Comparison of ENCODE assay signal across 9 mouse cellular contexts in the genomic region with DNA sequence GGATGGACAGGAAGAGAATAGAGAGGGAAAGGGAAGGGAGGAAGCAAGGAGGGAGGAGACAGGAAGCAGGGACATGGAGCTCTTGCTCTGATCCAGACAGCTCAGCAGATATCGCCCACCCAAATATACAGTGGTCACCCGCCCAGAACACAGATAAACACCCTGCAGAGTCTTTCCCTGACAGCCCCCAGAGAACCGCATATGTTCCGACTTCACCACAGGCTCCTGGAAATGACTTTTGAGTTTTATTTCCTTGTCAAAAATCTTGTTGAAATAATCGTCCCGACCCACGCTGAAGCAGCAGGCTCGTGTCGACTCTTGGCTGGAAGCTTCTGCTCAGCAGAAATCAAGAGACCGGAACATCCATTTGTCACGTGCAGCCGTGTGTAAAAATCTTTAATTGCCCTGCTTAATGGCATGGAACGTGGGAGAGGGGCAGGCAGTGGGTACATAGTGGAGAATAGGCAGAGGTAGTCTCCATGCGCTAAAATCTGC.
A peak's percentile ranks its signal among the peaks of the same experiment; 100 is the strongest.
DNase-seq lines count a peak whose midpoint lies in the region; ATAC-seq lines count a peak whose summit lies in the region.
"Had no signal": no experiment of that assay in that cellular context is flagged by ENCODE, and none has a peak within 500 bp of the region (broad histone marks: within the 10 kb centered on the region; RNA-seq: fewer than 3 reads in every experiment).

No protein-coding gene starts in this region.

- DNase-seq in heart, postnatal 4 days: peak; percentile 11
- DNase-seq in heart, postnatal 36 days: no peak
- no peak for DNase-seq in thymus, postnatal 10 days (ENCODE audit: low spot score in 2 of 2)
- no peak for DNase-seq in gastrocnemius, adult 18-20 months (ENCODE audit: low spot score)
- DNase-seq in liver, embryonic 11.5 days (ENCODE audit: low spot score): no peak

- no peaks in the 10 kb centered on the region for H3K36me3 ChIP-seq in embryonic facial prominence, embryonic 15.5 days
- no peaks in the 10 kb centered on the region for H3K36me3 ChIP-seq in hindbrain, embryonic 16.5 days (ENCODE audit: control insufficient read depth, insufficient read depth, low read length)
- H3K36me3 ChIP-seq in midbrain, embryonic 15.5 days (replicated peaks): no peaks in the 10 kb centered on the region
- no peaks in the 10 kb centered on the region for H3K36me3 ChIP-seq in liver, embryonic 11.5 days (ENCODE audit: control insufficient read depth, insufficient read depth, low read length)
- H3K36me3 ChIP-seq: embryonic facial prominence, embryonic 13.5 days had no signal

- 47% methylated on average over 14 of the region's 14 CpGs for WGBS in embryonic facial prominence, embryonic 15.5 days
- WGBS in hindbrain, embryonic 16.5 days: 19% methylated on average over 14 of the region's 14 CpGs
- WGBS in midbrain, embryonic 15.5 days: 22% methylated on average over 14 of the region's 14 CpGs
- WGBS in liver, embryonic 11.5 days: 68% methylated on average over 14 of the region's 14 CpGs

- no peak for ATAC-seq in embryonic facial prominence, embryonic 15.5 days (ENCODE audit: insufficient number of reproducible peaks, low FRiP score, low TSS enrichment, low read depth)
- peak; percentile 51 for ATAC-seq in hindbrain, embryonic 16.5 days
- ATAC-seq in midbrain, embryonic 15.5 days (replicated peaks): no peak
- ATAC-seq in liver, embryonic 11.5 days (replicated peaks; ENCODE audit: low FRiP score): no peak

- no peak overlapping the region for H3K4me3 ChIP-seq in embryonic facial prominence, embryonic 15.5 days (replicated peaks)
- H3K4me3 ChIP-seq in hindbrain, embryonic 16.5 days (ENCODE audit: low read length): peak overlapping the region; percentile 16
- 0 out of 2 replicates have a peak overlapping the region, but pooled peaks have one; percentile 0 for H3K4me3 ChIP-seq in midbrain, embryonic 15.5 days
- no peak overlapping the region for H3K4me3 ChIP-seq in liver, embryonic 11.5 days (ENCODE audit: low read depth, low read length)
- H3K4me3 ChIP-seq: embryonic facial prominence, embryonic 13.5 days had no signal

- H3K27ac ChIP-seq in embryonic facial prominence, embryonic 15.5 days (replicated peaks): no peak overlapping the region
- H3K27ac ChIP-seq in hindbrain, embryonic 16.5 days (ENCODE audit: low read depth, low read length): peak overlapping the region; percentile 42; the same call in 1 of the 2 replicates
- peak overlapping the region; percentile 66 for H3K27ac ChIP-seq in midbrain, embryonic 15.5 days
- no peak overlapping the region for H3K27ac ChIP-seq in liver, embryonic 11.5 days (ENCODE audit: low read depth, low read length)
- H3K27ac ChIP-seq: embryonic facial prominence, embryonic 13.5 days had no signal

- intact Hi-C loops in heart, postnatal 36 days (cut with DNase I): no loop called here

- H3K9ac ChIP-seq in embryonic facial prominence, embryonic 15.5 days: no peak overlapping the region
- peak overlapping the region; percentile 40 for H3K9ac ChIP-seq in hindbrain, embryonic 16.5 days (ENCODE audit: low read depth, low read length)
- no peak overlapping the region for H3K9ac ChIP-seq in midbrain, embryonic 15.5 days
- no peak overlapping the region for H3K9ac ChIP-seq in liver, embryonic 11.5 days (ENCODE audit: low read depth, low read length)
- H3K9ac ChIP-seq: embryonic facial prominence, embryonic 13.5 days had no signal

- 0 out of 2 replicates have a peak overlapping the region, but pooled peaks have one; percentile 6 for H3K4me2 ChIP-seq in embryonic facial prominence, embryonic 15.5 days (replicated peaks)
- peak overlapping the region; percentile 46 for H3K4me2 ChIP-seq in hindbrain, embryonic 16.5 days (ENCODE audit: low read length)
- peak overlapping the region; percentile 43 for H3K4me2 ChIP-seq in midbrain, embryonic 15.5 days
- H3K4me2 ChIP-seq in liver, embryonic 11.5 days: no peak overlapping the region

- H3K4me1 ChIP-seq in embryonic facial prominence, embryonic 15.5 days: peaks cover 28% of the 10 kb centered on the region
- H3K4me1 ChIP-seq in hindbrain, embryonic 16.5 days (ENCODE audit: control insufficient read depth, insufficient read depth, low read depth, low read length): peaks cover 25% of the 10 kb centered on the region
- H3K4me1 ChIP-seq in midbrain, embryonic 15.5 days: peaks cover 43% of the 10 kb centered on the region
- no peaks in the 10 kb centered on the region for H3K4me1 ChIP-seq in liver, embryonic 11.5 days (replicated peaks; ENCODE audit: control insufficient read depth, insufficient read depth, low read length)

- H3K9me3 ChIP-seq in embryonic facial prominence, embryonic 15.5 days (replicated peaks): no peaks in the 10 kb centered on the region
- no peaks in the 10 kb centered on the region for H3K9me3 ChIP-seq in hindbrain, embryonic 16.5 days (ENCODE audit: control insufficient read depth, low read length)
- no peaks in the 10 kb centered on the region for H3K9me3 ChIP-seq in midbrain, embryonic 15.5 days
- no peaks in the 10 kb centered on the region for H3K9me3 ChIP-seq in liver, embryonic 11.5 days (ENCODE audit: control insufficient read depth, low read length)
- H3K9me3 ChIP-seq: embryonic facial prominence, embryonic 13.5 days had no signal

- H3K27me3 ChIP-seq in embryonic facial prominence, embryonic 15.5 days: 0 out of 2 replicates have a peak, but pooled peaks cover 6% of the 10 kb centered on the region
- H3K27me3 ChIP-seq in hindbrain, embryonic 16.5 days (replicated peaks; ENCODE audit: control insufficient read depth, insufficient read depth, low read length): no peaks in the 10 kb centered on the region; the same call in 1 of the 2 replicates
- H3K27me3 ChIP-seq in midbrain, embryonic 15.5 days (replicated peaks): 0 out of 2 replicates have a peak, but pooled peaks cover 3% of the 10 kb centered on the region
- no peaks in the 10 kb centered on the region for H3K27me3 ChIP-seq in liver, embryonic 11.5 days (replicated peaks; ENCODE audit: control insufficient read depth, insufficient read depth, low read length)

Comparison
In these comparisons a context has a peak if more than half of its experiments do, and no peak if none do; other contexts are left out.
1. H3K27ac ChIP-seq: peak in hindbrain, embryonic 16.5 days (single experiment) and midbrain, embryonic 15.5 days (single experiment); none in embryonic facial prominence, embryonic 15.5 days (single experiment) and liver, embryonic 11.5 days (single experiment).
2. H3K4me3 ChIP-seq: peak in hindbrain, embryonic 16.5 days (single experiment) and midbrain, embryonic 15.5 days (single experiment); none in embryonic facial prominence, embryonic 15.5 days (single experiment) and liver, embryonic 11.5 days (single experiment).